Mouse (Mus musculus) heart, adult 2 months (tissue): ENCODE measurements around the gene Ubxn7.

Experiments used
- CTCF ChIP-seq: fragments of 200-600 bp; IDR thresholded peaks from 2 replicates; pipeline ENCODE4 v1.8.1; 2022; ENCODE audit warnings: antibody characterized with exemption, mild to moderate bottlenecking, moderate library complexity
- EP300 ChIP-seq: fragments of 200-500 bp; IDR thresholded peaks from 2 replicates; pipeline ENCODE4 v1.6.1; 2011; ENCODE audit warnings: low read depth, low read length, control low read depth; ENCODE audit not compliant: insufficient read depth

- TF ChIP-seq EP300, result no peak
- no peak for TF ChIP-seq CTCF
Observed at GRCm38 (mm10) chr16:32437266-32437665, 105.2 kb downstream of the Ubxn7 start.
